Mouse (Mus musculus) megakaryocyte, embryonic 14.5 days (primary cell): ENCODE results near the gene Tap1.

Source experiments
- FLI1 ChIP-seq: IDR thresholded peaks from 2 replicates; pipeline ENCODE4 v1.6.1; 2012; ENCODE audit warnings: low read length, inconsistent platforms, mixed read lengths
- GATA1 ChIP-seq: IDR thresholded peaks from 3 replicates; pipeline ENCODE4 v1.6.1; 2012; ENCODE audit warnings: mixed read lengths, low read length, inconsistent platforms, borderline replicate concordance

- TF ChIP-seq GATA1: no peak
- TF ChIP-seq FLI1: no peak
Observed at GRCm38 (mm10) chr17:34139416-34139815, 47.9 kb upstream of the Tap1 start.
